Mouse (Mus musculus): ENCODE measurements around the gene Ccdc57. TPM values are rescaled to one million over a fixed set of nuclear protein-coding genes. Genes with fewer than 3 reads are reported as not detected.
"Not testable (repeated sequence)": the region's sequence is repeated elsewhere in the genome, so short reads cannot be mapped to it uniquely, and the experiment has no call there.

The Ccdc57 gene
- total RNA-seq, 2 experiments from 2014 or later: 5.7 to 7.8 TPM

GRCm38 (mm10) chr11:120852083-120852935 lies 80.4 kb downstream of the Ccdc57 start:
- DNase-seq (ENCODE audit: low spot score in 2 of 2): no peak

GRCm38 (mm10) chr11:120851582-120851981 lies 81.1 kb downstream of the Ccdc57 start:
- DNase-seq (ENCODE audit: low spot score in 2 of 2): no peak

GRCm38 (mm10) chr11:120851132-120851531 lies 81.5 kb downstream of the Ccdc57 start:
- DNase-seq (ENCODE audit: low spot score in 2 of 2): no peak

- no peak for DNase-seq (ENCODE audit: low spot score in 2 of 2)
Observed at GRCm38 (mm10) chr11:120850331-120851030, 82.2 kb downstream of the Ccdc57 start.

- DNase-seq (ENCODE audit: low spot score in 2 of 2): no peak
Observed at GRCm38 (mm10) chr11:120846725-120847475, 85.8 kb downstream of the Ccdc57 start.

GRCm38 (mm10) chr11:120844329-120844728 lies 88.3 kb downstream of the Ccdc57 start:
- DNase-seq (ENCODE audit: low spot score in 2 of 2): no peak

- DNase-seq (ENCODE audit: low spot score in 2 of 2): no peak
Observed at GRCm38 (mm10) chr11:120833555-120834280, 99.0 kb downstream of the Ccdc57 start.

- DNase-seq (ENCODE audit: low spot score in 2 of 2): not testable (repeated sequence)
Observed at GRCm38 (mm10) chr11:120832962-120833361, 99.7 kb downstream of the Ccdc57 start.

- DNase-seq (ENCODE audit: low spot score in 2 of 2): no peak
Observed at GRCm38 (mm10) chr11:120831659-120832440, 100.8 kb downstream of the Ccdc57 start.

- DNase-seq (ENCODE audit: low spot score in 2 of 2): no peak
Observed at GRCm38 (mm10) chr11:120830686-120831085, 102.0 kb downstream of the Ccdc57 start.

GRCm38 (mm10) chr11:120829757-120830532 lies 102.7 kb downstream of the Ccdc57 start:
- DNase-seq (ENCODE audit: low spot score in 2 of 2): no peak

- no peak for DNase-seq (ENCODE audit: low spot score in 2 of 2)
Observed at GRCm38 (mm10) chr11:120828416-120828815, 104.3 kb downstream of the Ccdc57 start.

GRCm38 (mm10) chr11:120826016-120826953 lies 106.4 kb downstream of the Ccdc57 start:
- no peak for DNase-seq (ENCODE audit: low spot score in 2 of 2)

- DNase-seq (ENCODE audit: low spot score in 2 of 2): no peak
Observed at GRCm38 (mm10) chr11:120825289-120825863, 107.3 kb downstream of the Ccdc57 start.

- DNase-seq (ENCODE audit: low spot score in 2 of 2): no peak
Observed at GRCm38 (mm10) chr11:120824787-120825288, 107.8 kb downstream of the Ccdc57 start.

- DNase-seq (ENCODE audit: low spot score in 2 of 2): peak; percentile 98 to 99
Observed at GRCm38 (mm10) chr11:120823956-120824786, 108.5 kb downstream of the Ccdc57 start, which contains the start of gene Fasn. Gene Fasn, minus strand, starts transcription at chr11:120824547.

- peak in 1 of 2 experiments; percentile 64 for DNase-seq (ENCODE audit: low spot score in 2 of 2)
Observed at GRCm38 (mm10) chr11:120823551-120823947, 109.1 kb downstream of the Ccdc57 start.

Data from layer of hippocampus, postnatal 14 days (tissue).